Mouse (Mus musculus) heart, adult 10 weeks (tissue): Measurements from ENCODE around the gene Mrgpra4. TPM values are rescaled to one million over a fixed set of nuclear protein-coding genes. Genes with fewer than 3 reads are reported as not detected.

Source experiments
- polyA plus RNA-seq: library from polyadenylated mRNA; stranded (reverse); fragments of 350-450 nt; fragmentation: Illumina TruSeq; extraction: RNeasy Lipid Tissue Mini Kit (QIAGEN cat#74804); gene quantifications from one replicate; pipeline ENCODE4 v1.2.3, GENCODE M21; 2014; ENCODE audit warnings: low read depth, low replicate concordance

Mrgpra4 gene
- polyA plus RNA-seq = not detected

GRCm38 (mm10) chr7:47981995-47982394 lies at the start of gene Mrgpra4:
Gene Mrgpra4, minus strand, starts transcription at chr7:47982095.

GRCm38 (mm10) chr7:48027497-48027896 lies 45.6 kb upstream of the Mrgpra4 start, which contains the start of gene Mrgprx1:
Gene Mrgprx1, minus strand, starts transcription at chr7:48027597.

Other genes starting within 250 kb of the Mrgpra4 start
- gene Mrgprx1, start 45.5 kb upstream of the Mrgpra4 start, polyA plus RNA-seq = not detected
- gene Mrgprb5, start 186.9 kb upstream of the Mrgpra4 start, polyA plus RNA-seq = not detected
- gene Mrgprb4, start 217.2 kb upstream of the Mrgpra4 start, polyA plus RNA-seq = not detected